Mouse (Mus musculus) adrenal gland, postnatal 14 days (tissue): ENCODE measurements around the gene Pim1. TPM values are rescaled to one million over a fixed set of nuclear protein-coding genes. Genes with fewer than 3 reads are reported as not detected.
"Not testable (repeated sequence)": the region's sequence is repeated elsewhere in the genome, so short reads cannot be mapped to it uniquely, and the experiment has no call there.

ENCODE experiments used
- DNase-seq: peaks from one replicate; pipeline ENCODE4 v3.0.0; 2021; ENCODE audit warnings: mixed read lengths
- total RNA-seq: library from RNA; stranded (reverse); gene quantifications from 2 replicates; pipeline ENCODE4 v1.2.3, GENCODE M21; 2021

The Pim1 gene
- total RNA-seq, 1 experiment from 2014 or later = 129 TPM

GRCm38 (mm10) chr17:29494062-29494731 is 3.6 kb downstream of the Pim1 start:
- peak; percentile 23 for DNase-seq

- no peak for DNase-seq
Observed at GRCm38 (mm10) chr17:29494732-29495076, 4.2 kb downstream of the Pim1 start.

GRCm38 (mm10) chr17:29496211-29497070 is 5.9 kb downstream of the Pim1 start:
- DNase-seq = no peak

- no peak for DNase-seq
Observed at GRCm38 (mm10) chr17:29497071-29497354, 6.5 kb downstream of the Pim1 start.

GRCm38 (mm10) chr17:29497481-29497880 is 6.9 kb downstream of the Pim1 start:
- DNase-seq = not testable (repeated sequence)

- no peak for DNase-seq
Observed at GRCm38 (mm10) chr17:29498028-29498427, 7.5 kb downstream of the Pim1 start.

GRCm38 (mm10) chr17:29498952-29499351 is 8.4 kb downstream of the Pim1 start:
- not testable (repeated sequence) for DNase-seq

- no peak for DNase-seq
Observed at GRCm38 (mm10) chr17:29499511-29499910, 9.0 kb downstream of the Pim1 start.

- no peak for DNase-seq
Observed at GRCm38 (mm10) chr17:29500243-29500740, 9.7 kb downstream of the Pim1 start.

GRCm38 (mm10) chr17:29500802-29501469 is 10.4 kb downstream of the Pim1 start:
- DNase-seq = no peak

- DNase-seq = no peak
Observed at GRCm38 (mm10) chr17:29502005-29502668, 11.6 kb downstream of the Pim1 start.

- DNase-seq = no peak
Observed at GRCm38 (mm10) chr17:29502669-29503665, 12.4 kb downstream of the Pim1 start.

- DNase-seq = no peak
Observed at GRCm38 (mm10) chr17:29503700-29504099, 13.1 kb downstream of the Pim1 start.

- no peak for DNase-seq
Observed at GRCm38 (mm10) chr17:29508927-29509608, 18.5 kb downstream of the Pim1 start.

- no peak for DNase-seq
Observed at GRCm38 (mm10) chr17:29510691-29511090, 20.1 kb downstream of the Pim1 start.

- peak; percentile 86 for DNase-seq
Observed at GRCm38 (mm10) chr17:29513044-29513730, 22.6 kb downstream of the Pim1 start.

GRCm38 (mm10) chr17:29514435-29514834 is 23.9 kb downstream of the Pim1 start:
- peak; percentile 84 for DNase-seq

- DNase-seq = not testable (repeated sequence)
Observed at GRCm38 (mm10) chr17:29518665-29519064, 28.1 kb downstream of the Pim1 start.

GRCm38 (mm10) chr17:29519731-29520130 is 29.2 kb downstream of the Pim1 start:
- no peak for DNase-seq

- DNase-seq = no peak
Observed at GRCm38 (mm10) chr17:29525613-29526012, 35.1 kb downstream of the Pim1 start.
